Mouse (Mus musculus) gastrocnemius, adult 2 months (tissue): ENCODE measurements around the gene Boll. TPM values are rescaled to one million over a fixed set of nuclear protein-coding genes. Genes with fewer than 3 reads are reported as not detected.

Experiments
- DNase-seq: peaks from one replicate; pipeline ENCODE4 v3.0.0; 2022
- H3K27ac ChIP-seq: fragments of 200-600 bp; 2 replicates; pipeline ENCODE4 v1.8.1; 2022; ENCODE audit warnings: mild to moderate bottlenecking
- H3K4me3 ChIP-seq: fragments of 200-600 bp; 2 replicates; pipeline ENCODE4 v1.8.1; 2022; ENCODE audit warnings: mild to moderate bottlenecking, moderate library complexity
- CTCF ChIP-seq: fragments of 200-600 bp; IDR thresholded peaks from 2 replicates; pipeline ENCODE4 v1.8.1; 2022; ENCODE audit warnings: antibody characterized with exemption, mild to moderate bottlenecking, moderate library complexity
- intact Hi-C: fragments of 180-260 bp; cut with DNase I; formaldehyde crosslinking; loops from one replicate; pipeline ENCODE4 v1.15.1; 2025
- total RNA-seq, 2 experiments: library from RNA; stranded (reverse); gene quantifications; 2 replicates each; pipeline ENCODE4 v1.2.3; 2021

Gene Boll
- total RNA-seq, 2 experiments from 2014 or later: not detected

- no peak for DNase-seq
- TF ChIP-seq CTCF: no peak
- H3K27ac ChIP-seq: no peak overlapping the region
- H3K4me3 ChIP-seq: no peak overlapping the region
- intact Hi-C loops: no loop called here
Observed at GRCm38 (mm10) chr1:55212771-55213170, 150.5 kb downstream of the Boll start.

GRCm38 (mm10) chr1:55211081-55211480 lies 152.2 kb downstream of the Boll start:
- no peak for TF ChIP-seq CTCF
- DNase-seq: no peak

GRCm38 (mm10) chr1:55210202-55210965 lies 152.9 kb downstream of the Boll start:
- TF ChIP-seq CTCF: no peak
- H3K4me3 ChIP-seq: peak overlapping the region; percentile 26
- H3K27ac ChIP-seq: no peak overlapping the region
- intact Hi-C loops: no loop called here
- no peak for DNase-seq

More at GRCm38 (mm10) chr1:55211081-55211480, 152.2 kb downstream of the Boll start:
- Histone ChIP-seq H3K27ac (no peak overlapping the region), H3K4me3 (no peak overlapping the region)
- intact Hi-C loops: no loop called here

GRCm38 (mm10) chr1:55208500-55209140 lies 154.6 kb downstream of the Boll start:
- TF ChIP-seq CTCF: no peak
- Histone ChIP-seq H3K27ac (no peak overlapping the region), H3K4me3 (no peak overlapping the region)
- no peak for DNase-seq
- intact Hi-C loops: no loop called here

GRCm38 (mm10) chr1:55207561-55207960 lies 155.7 kb downstream of the Boll start:
- Histone ChIP-seq H3K27ac (peak overlapping the region; percentile 12; the same call in 1 of the 2 replicates), H3K4me3 (no peak overlapping the region)
- intact Hi-C loops: no loop called here
- no peak for TF ChIP-seq CTCF
- DNase-seq: no peak

GRCm38 (mm10) chr1:55205808-55206327 lies 157.4 kb downstream of the Boll start:
- TF ChIP-seq CTCF: no peak
- intact Hi-C loops: no loop called here
- DNase-seq: no peak
- H3K27ac ChIP-seq: no peak overlapping the region
- H3K4me3 ChIP-seq: no peak overlapping the region

- peak; percentile 64 for DNase-seq
- intact Hi-C loops: no loop called here
- Histone ChIP-seq H3K27ac (peak overlapping the region; percentile 80), H3K4me3 (peak overlapping the region; percentile 68)
- no peak for TF ChIP-seq CTCF
Observed at GRCm38 (mm10) chr1:55201850-55202752, 161.2 kb downstream of the Boll start.

- intact Hi-C loops: no loop called here
- Histone ChIP-seq H3K4me3 (no peak overlapping the region), H3K27ac (no peak overlapping the region)
- no peak for DNase-seq
- TF ChIP-seq CTCF: no peak
Observed at GRCm38 (mm10) chr1:55198719-55199118, 164.6 kb downstream of the Boll start.

Other genes with a start within 250 kb of the Boll start
- gene Mob4, start 232.2 kb downstream of the Boll start, total RNA-seq: 10 to 100 TPM; 34.2 to 41.9 TPM
- 1 to 10 TPM; 3.3 to 4.9 TPM for gene Rftn2, start 136.7 kb downstream of the Boll start, total RNA-seq
- gene Mars2, start 126.3 kb downstream of the Boll start, total RNA-seq: 1 to 10 TPM; 2.8 to 3.6 TPM
- gene Plcl1, start 42.5 kb upstream of the Boll start, total RNA-seq: 1 to 10 TPM; 4.1 to 4.6 TPM